Mouse (Mus musculus): Measurements from ENCODE around the gene Ksr1. TPM values are rescaled to one million over a fixed set of nuclear protein-coding genes. Genes with fewer than 3 reads are reported as not detected.
A peak's percentile ranks its signal among the peaks of the same experiment; 100 is the strongest.

Gene Ksr1
- polyA plus RNA-seq, 1 experiment from 2014 or later, result 3.2 TPM

DNA sequence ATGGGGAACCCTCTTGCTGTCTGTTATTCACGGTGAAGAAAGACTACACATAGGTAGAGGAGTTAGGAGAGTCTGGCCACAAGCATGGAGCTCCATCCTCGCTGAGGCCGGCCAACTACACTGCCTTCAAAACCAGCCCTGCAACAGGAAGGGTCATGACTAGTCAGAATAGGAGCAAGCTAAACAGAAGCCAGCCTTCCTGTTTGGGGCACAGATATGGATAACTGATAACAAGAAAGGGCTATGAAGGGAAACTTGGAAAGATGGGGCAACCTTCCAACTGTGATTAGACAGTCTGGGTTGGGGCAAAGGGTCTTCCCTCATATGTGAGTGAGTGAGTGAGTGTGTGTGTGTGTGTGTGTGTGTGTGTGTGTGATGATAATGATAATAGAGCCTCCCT is 71.6 kb downstream of the Ksr1 start:
- no peak overlapping the region for H3K9ac ChIP-seq (ENCODE audit: low read length)
- H3K36me3 ChIP-seq (ENCODE audit: control insufficient read depth, insufficient read depth, low read length), result no peaks in the 10 kb centered on the region
- no peak overlapping the region for H3K4me3 ChIP-seq (replicated peaks; ENCODE audit: low read length)
- H3K9me3 ChIP-seq (replicated peaks; ENCODE audit: control insufficient read depth, low read length), result no peaks in the 10 kb centered on the region
- H3K4me1 ChIP-seq (ENCODE audit: control insufficient read depth, insufficient read depth, low read length), result peaks cover 10% of the 10 kb centered on the region
- 83% methylated on average over 3 of the region's 3 CpGs for WGBS
- H3K27ac ChIP-seq (ENCODE audit: low read length), result no peak overlapping the region
- no peaks in the 10 kb centered on the region for H3K27me3 ChIP-seq (ENCODE audit: control insufficient read depth, insufficient read depth, low read length)
- no peak overlapping the region for H3K4me2 ChIP-seq (ENCODE audit: low read depth, low read length)
- no peak for ATAC-seq (ENCODE audit: insufficient read depth, low FRiP score)

DNA sequence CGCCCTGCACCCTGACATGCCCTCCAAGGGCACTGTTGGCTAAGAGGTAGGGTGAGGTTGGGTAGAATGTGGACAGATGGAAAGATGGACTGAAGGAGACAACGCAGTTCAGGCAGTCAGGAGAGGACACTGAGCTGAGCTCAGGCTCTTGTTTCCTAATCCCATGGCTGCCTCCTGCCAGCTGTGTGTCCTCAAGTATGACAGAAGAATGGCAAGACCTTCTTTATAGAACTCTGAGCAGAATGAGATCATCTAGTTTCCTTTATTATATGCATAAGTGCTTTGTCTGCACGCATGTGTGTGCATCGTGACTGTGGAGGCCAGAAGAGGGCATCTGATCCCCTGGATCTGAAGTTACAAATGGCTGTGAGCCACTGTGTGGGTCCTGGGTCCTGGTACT is 72.6 kb downstream of the Ksr1 start:
- WGBS, result 63% methylated on average over 4 of the region's 4 CpGs
- ATAC-seq (ENCODE audit: insufficient read depth, low FRiP score), result 0 out of 2 replicates have a peak, but pooled peaks have one; percentile 15
- Histone ChIP-seq H3K9ac (ENCODE audit: low read length) (no peak overlapping the region), H3K9me3 (replicated peaks; ENCODE audit: control insufficient read depth, low read length) (no peaks in the 10 kb centered on the region), H3K4me2 (ENCODE audit: low read depth, low read length) (no peak overlapping the region), H3K4me1 (ENCODE audit: control insufficient read depth, insufficient read depth, low read length) (peaks cover 12% of the 10 kb centered on the region), H3K36me3 (ENCODE audit: control insufficient read depth, insufficient read depth, low read length) (no peaks in the 10 kb centered on the region), H3K27me3 (ENCODE audit: control insufficient read depth, insufficient read depth, low read length) (no peaks in the 10 kb centered on the region), H3K4me3 (replicated peaks; ENCODE audit: low read length) (no peak overlapping the region), H3K27ac (ENCODE audit: low read length) (no peak overlapping the region)

DNA sequence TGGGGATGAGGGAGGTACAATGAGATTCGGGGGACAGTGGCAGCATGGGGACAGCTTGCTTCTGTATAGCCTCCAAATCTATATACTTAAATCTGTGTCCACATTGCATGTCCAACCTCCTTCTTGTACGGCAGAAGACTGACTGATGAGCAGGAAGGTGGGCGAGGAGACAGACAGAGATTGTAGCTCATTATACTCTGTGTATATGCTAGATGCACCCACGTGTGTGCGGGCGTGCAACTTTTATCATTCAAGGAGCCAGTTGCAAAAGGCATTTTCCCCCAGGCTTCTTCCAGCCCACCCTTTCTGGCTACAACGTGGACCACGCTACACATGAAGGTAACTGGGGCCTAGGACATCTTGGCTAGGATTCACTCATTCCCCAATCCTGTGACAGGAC is 74.1 kb downstream of the Ksr1 start:
- H3K4me3 ChIP-seq (replicated peaks; ENCODE audit: low read length), result no peak overlapping the region
- H3K27me3 ChIP-seq (ENCODE audit: control insufficient read depth, insufficient read depth, low read length), result no peaks in the 10 kb centered on the region
- H3K9me3 ChIP-seq (replicated peaks; ENCODE audit: control insufficient read depth, low read length), result no peaks in the 10 kb centered on the region
- 89% methylated on average over 8 of the region's 8 CpGs for WGBS
- H3K4me2 ChIP-seq (ENCODE audit: low read depth, low read length), result no peak overlapping the region
- no peak overlapping the region for H3K27ac ChIP-seq (ENCODE audit: low read length)
- H3K4me1 ChIP-seq (ENCODE audit: control insufficient read depth, insufficient read depth, low read length), result peaks cover 12% of the 10 kb centered on the region
- H3K9ac ChIP-seq (ENCODE audit: low read length), result no peak overlapping the region
- no peak for ATAC-seq (ENCODE audit: insufficient read depth, low FRiP score)
- no peaks in the 10 kb centered on the region for H3K36me3 ChIP-seq (ENCODE audit: control insufficient read depth, insufficient read depth, low read length)

DNA sequence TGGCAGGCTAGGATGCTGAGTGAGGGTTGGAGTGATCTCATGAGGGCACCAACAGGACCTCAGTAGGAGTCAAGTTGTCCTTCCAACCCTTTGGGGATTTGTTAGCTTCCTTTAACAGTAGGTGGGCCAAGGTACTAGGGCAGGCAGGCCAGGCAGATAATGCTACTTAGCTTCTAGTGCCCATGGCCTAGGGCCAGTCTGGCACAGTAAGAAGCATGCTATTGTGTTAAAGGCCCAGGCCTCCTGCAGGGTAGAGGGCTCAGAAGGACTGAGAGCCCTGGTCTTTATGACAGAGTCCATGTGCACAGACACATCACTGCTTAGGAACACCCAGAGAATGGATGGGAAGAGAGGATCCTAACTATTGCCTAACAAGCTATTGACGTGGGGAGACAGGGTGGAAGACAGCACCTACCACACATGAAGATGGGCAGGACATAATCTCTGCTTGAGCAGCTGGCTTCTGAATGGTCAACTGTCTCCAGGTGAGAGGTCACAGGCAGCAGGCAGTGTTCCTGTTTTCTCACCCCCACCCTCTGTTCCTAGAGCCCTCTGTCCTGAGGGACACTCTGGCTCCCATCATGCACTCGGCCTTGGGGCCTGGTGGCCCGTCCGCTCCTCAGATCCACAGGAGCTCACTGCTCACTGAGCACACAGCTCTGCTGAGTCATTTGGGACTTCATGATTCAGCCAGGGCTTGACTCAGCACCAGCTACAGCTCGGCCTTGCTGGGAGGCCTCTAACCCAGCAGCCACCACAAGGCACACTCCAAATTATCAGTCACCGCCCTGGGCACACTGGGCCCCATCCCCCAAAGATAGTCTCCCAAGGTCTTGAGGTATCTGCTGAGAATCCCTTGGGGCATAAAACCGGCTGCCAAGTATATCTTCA is 74.9 kb downstream of the Ksr1 start:
- Histone ChIP-seq H3K4me2 (ENCODE audit: low read depth, low read length) (no peak overlapping the region), H3K27ac (ENCODE audit: low read length) (no peak overlapping the region), H3K9me3 (replicated peaks; ENCODE audit: control insufficient read depth, low read length) (no peaks in the 10 kb centered on the region), H3K4me3 (replicated peaks; ENCODE audit: low read length) (no peak overlapping the region), H3K36me3 (ENCODE audit: control insufficient read depth, insufficient read depth, low read length) (no peaks in the 10 kb centered on the region), H3K27me3 (ENCODE audit: control insufficient read depth, insufficient read depth, low read length) (no peaks in the 10 kb centered on the region), H3K9ac (ENCODE audit: low read length) (0 out of 2 replicates have a peak overlapping the region, but pooled peaks have one; percentile 10), H3K4me1 (ENCODE audit: control insufficient read depth, insufficient read depth, low read length) (peaks cover 12% of the 10 kb centered on the region)
- ATAC-seq (ENCODE audit: insufficient read depth, low FRiP score), result peak; percentile 30; the same call in 1 of the 2 replicates
- WGBS, result 74% methylated on average over 7 of the region's 7 CpGs

DNA sequence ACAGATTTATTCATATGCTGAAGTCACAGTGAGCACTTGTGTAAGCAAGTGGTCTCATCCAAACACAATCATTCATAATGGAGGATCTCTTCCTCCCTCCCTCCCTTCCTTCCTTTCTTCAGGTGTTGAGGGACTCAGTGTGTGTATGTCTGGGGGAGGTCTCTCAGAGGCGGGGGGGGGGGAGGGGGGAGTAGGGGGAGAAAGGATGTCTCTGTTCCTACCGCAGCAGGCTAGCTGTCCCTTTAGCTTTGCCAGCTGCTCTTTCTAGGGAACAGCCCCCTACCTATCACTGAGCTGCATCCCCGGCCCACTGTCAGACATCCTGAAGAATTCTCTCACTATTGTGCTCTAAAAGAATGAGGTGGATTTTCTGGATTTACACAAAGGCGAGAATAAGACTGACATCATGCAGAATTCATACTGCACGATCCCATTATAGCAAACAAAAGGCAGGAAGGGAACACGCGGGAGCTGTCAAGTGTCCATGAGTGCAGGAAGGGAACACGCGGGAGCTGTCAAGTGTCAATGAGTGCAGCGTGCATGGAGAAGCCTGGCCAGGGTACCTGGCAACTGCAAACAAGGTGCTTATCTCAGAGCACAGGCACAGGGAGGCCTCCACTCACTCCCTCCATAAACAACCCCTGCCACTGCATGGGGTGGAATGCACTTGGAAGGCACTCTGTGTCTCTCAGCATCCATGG is 76.6 kb downstream of the Ksr1 start:
- Histone ChIP-seq H3K36me3 (ENCODE audit: control insufficient read depth, insufficient read depth, low read length) (no peaks in the 10 kb centered on the region), H3K27ac (ENCODE audit: low read length) (peak overlapping the region; percentile 34; the same call in 1 of the 2 replicates), H3K4me3 (replicated peaks; ENCODE audit: low read length) (no peak overlapping the region), H3K9me3 (replicated peaks; ENCODE audit: control insufficient read depth, low read length) (no peaks in the 10 kb centered on the region), H3K4me1 (ENCODE audit: control insufficient read depth, insufficient read depth, low read length) (peaks cover 19% of the 10 kb centered on the region), H3K4me2 (ENCODE audit: low read depth, low read length) (no peak overlapping the region), H3K9ac (ENCODE audit: low read length) (0 out of 2 replicates have a peak overlapping the region, but pooled peaks have one; percentile 11), H3K27me3 (ENCODE audit: control insufficient read depth, insufficient read depth, low read length) (no peaks in the 10 kb centered on the region)
- 39% methylated on average over 9 of the region's 10 CpGs for WGBS
- no peak for ATAC-seq (ENCODE audit: insufficient read depth, low FRiP score)

DNA sequence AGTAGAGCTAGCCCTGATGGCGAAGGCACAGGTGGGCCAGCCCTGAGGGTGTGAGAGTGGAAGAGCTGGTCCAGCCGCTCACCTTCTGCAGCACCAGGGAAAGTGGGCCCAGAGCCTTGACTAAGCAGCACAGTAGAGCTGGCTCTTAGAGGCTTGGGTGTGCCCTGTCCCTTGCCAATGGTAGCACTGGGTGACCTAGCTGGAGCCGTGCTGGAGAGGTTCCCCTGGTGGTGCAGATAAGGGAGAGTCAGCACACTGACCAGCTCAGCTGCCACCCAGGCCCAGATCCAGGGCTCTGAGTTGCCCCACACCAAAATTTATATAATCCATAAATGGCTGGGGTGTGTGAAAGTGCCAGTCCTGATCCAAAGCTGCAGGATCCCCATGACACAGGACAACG is 79.0 kb downstream of the Ksr1 start:
- H3K27ac ChIP-seq (ENCODE audit: low read length), result no peak overlapping the region
- no peaks in the 10 kb centered on the region for H3K36me3 ChIP-seq (ENCODE audit: control insufficient read depth, insufficient read depth, low read length)
- no peaks in the 10 kb centered on the region for H3K27me3 ChIP-seq (ENCODE audit: control insufficient read depth, insufficient read depth, low read length)
- no peak overlapping the region for H3K9ac ChIP-seq (ENCODE audit: low read length)
- no peaks in the 10 kb centered on the region for H3K9me3 ChIP-seq (replicated peaks; ENCODE audit: control insufficient read depth, low read length)
- H3K4me2 ChIP-seq (ENCODE audit: low read depth, low read length), result no peak overlapping the region
- 0 out of 2 replicates have a peak, but pooled peaks have one; percentile 32 for ATAC-seq (ENCODE audit: insufficient read depth, low FRiP score)
- no peak overlapping the region for H3K4me3 ChIP-seq (replicated peaks; ENCODE audit: low read length)
- peaks cover 19% of the 10 kb centered on the region for H3K4me1 ChIP-seq (ENCODE audit: control insufficient read depth, insufficient read depth, low read length)
- 91% methylated on average over 4 of the region's 4 CpGs for WGBS

DNA sequence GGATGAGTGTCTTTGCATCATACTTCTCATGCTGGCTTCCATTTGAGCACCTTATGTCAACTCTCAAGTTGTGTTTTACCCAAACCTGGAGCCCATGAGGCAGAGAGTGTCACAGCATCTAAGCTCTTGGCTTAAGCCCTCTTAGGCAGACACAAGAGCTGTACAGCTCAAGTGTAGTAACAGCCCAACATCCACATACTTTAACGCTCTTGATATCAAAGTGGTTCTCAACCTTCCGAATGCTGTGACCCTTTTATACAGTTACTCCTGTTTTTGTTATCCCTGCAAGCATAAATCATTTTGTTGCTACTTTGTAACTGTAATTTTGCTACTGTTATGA is 80.0 kb downstream of the Ksr1 start:
- H3K36me3 ChIP-seq (ENCODE audit: control insufficient read depth, insufficient read depth, low read length), result no peaks in the 10 kb centered on the region
- no peak overlapping the region for H3K4me2 ChIP-seq (ENCODE audit: low read depth, low read length)
- ATAC-seq (ENCODE audit: insufficient read depth, low FRiP score), result no peak
- H3K9me3 ChIP-seq (replicated peaks; ENCODE audit: control insufficient read depth, low read length), result no peaks in the 10 kb centered on the region
- no peak overlapping the region for H3K9ac ChIP-seq (ENCODE audit: low read length)
- H3K27me3 ChIP-seq (ENCODE audit: control insufficient read depth, insufficient read depth, low read length), result no peaks in the 10 kb centered on the region
- H3K4me3 ChIP-seq (replicated peaks; ENCODE audit: low read length), result no peak overlapping the region
- H3K27ac ChIP-seq (ENCODE audit: low read length), result peak overlapping the region; percentile 56
- H3K4me1 ChIP-seq (ENCODE audit: control insufficient read depth, insufficient read depth, low read length), result peaks cover 19% of the 10 kb centered on the region
- 83% methylated on average over 2 of the region's 2 CpGs for WGBS

DNA sequence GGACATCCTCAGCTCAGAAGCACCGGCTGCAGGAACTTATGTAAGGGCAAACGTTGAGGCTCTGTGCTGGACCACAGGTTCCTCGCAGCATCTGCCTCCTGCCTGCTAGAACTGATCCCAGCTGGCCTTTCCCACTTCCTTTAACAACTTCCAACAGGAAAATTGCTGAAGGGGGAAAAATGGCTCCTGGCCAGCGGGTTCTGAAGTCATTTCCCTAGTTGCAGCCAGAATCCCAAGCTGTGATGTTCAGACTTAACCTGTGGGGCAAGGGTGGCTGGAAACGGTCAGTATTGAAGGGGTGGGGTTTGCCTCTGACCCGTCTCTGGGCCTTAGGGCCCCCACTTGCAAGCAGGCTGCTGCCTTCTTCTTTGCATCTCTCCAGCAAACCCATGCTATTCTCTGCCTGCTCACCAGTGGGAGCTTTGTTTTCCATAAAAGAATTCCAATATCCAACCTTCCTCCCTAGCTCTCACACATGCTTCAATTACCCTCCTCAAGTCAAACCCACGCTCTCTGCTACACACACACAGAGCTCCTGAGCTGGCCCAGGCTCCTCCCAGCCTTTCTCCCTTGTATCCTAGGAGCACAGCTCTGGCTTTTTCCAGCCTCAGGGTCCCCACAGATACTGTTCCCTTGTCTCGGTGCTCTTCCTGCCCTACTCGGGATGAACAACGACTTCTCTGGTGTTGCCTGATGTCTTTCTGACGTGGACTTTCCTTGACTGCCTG is 80.6 kb downstream of the Ksr1 start:
- peak overlapping the region; percentile 56 for H3K27ac ChIP-seq (ENCODE audit: low read length)
- no peaks in the 10 kb centered on the region for H3K9me3 ChIP-seq (replicated peaks; ENCODE audit: control insufficient read depth, low read length)
- H3K4me3 ChIP-seq (replicated peaks; ENCODE audit: low read length), result no peak overlapping the region
- no peak overlapping the region for H3K9ac ChIP-seq (ENCODE audit: low read length)
- no peaks in the 10 kb centered on the region for H3K36me3 ChIP-seq (ENCODE audit: control insufficient read depth, insufficient read depth, low read length)
- peaks cover 19% of the 10 kb centered on the region for H3K4me1 ChIP-seq (ENCODE audit: control insufficient read depth, insufficient read depth, low read length)
- no peak overlapping the region for H3K4me2 ChIP-seq (ENCODE audit: low read depth, low read length)
- no peaks in the 10 kb centered on the region for H3K27me3 ChIP-seq (ENCODE audit: control insufficient read depth, insufficient read depth, low read length)
- 57% methylated on average over 11 of the region's 11 CpGs for WGBS
- no peak for ATAC-seq (ENCODE audit: insufficient read depth, low FRiP score)

DNA sequence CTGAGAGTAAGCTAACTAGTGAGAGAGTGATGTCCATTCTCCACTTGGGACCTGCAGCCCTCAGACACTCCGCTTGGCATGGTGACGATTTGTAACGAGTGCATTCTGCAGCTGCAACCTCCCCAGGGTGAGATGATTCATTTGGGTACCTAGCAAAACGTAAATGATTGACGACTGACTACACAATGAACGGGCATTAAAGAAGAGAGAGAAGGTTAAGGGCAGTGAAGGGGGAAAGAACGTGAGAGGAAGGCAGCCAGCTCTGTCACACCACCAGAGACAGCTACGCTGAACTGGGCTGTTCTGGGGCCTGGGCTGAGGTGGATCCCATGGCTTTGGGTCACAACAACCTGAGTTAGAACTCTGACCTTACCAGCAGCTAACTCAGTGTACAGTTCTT is 81.9 kb downstream of the Ksr1 start:
- Histone ChIP-seq H3K4me3 (replicated peaks; ENCODE audit: low read length) (no peak overlapping the region), H3K27ac (ENCODE audit: low read length) (no peak overlapping the region), H3K9me3 (replicated peaks; ENCODE audit: control insufficient read depth, low read length) (no peaks in the 10 kb centered on the region), H3K36me3 (ENCODE audit: control insufficient read depth, insufficient read depth, low read length) (no peaks in the 10 kb centered on the region), H3K27me3 (ENCODE audit: control insufficient read depth, insufficient read depth, low read length) (no peaks in the 10 kb centered on the region), H3K4me1 (ENCODE audit: control insufficient read depth, insufficient read depth, low read length) (peaks cover 16% of the 10 kb centered on the region), H3K9ac (ENCODE audit: low read length) (no peak overlapping the region), H3K4me2 (ENCODE audit: low read depth, low read length) (no peak overlapping the region)
- ATAC-seq (ENCODE audit: insufficient read depth, low FRiP score), result no peak
- WGBS, result 74% methylated on average over 8 of the region's 8 CpGs

All from stomach, embryonic 16.5 days (tissue).